Mouse (Mus musculus): Measurements from ENCODE around the gene 1700113H08Rik. TPM values are rescaled to one million over a fixed set of nuclear protein-coding genes. Genes with fewer than 3 reads are reported as not detected.

Gene 1700113H08Rik
- polyA plus RNA-seq, 1 experiment from 2014 or later = 0.37 TPM

DNA sequence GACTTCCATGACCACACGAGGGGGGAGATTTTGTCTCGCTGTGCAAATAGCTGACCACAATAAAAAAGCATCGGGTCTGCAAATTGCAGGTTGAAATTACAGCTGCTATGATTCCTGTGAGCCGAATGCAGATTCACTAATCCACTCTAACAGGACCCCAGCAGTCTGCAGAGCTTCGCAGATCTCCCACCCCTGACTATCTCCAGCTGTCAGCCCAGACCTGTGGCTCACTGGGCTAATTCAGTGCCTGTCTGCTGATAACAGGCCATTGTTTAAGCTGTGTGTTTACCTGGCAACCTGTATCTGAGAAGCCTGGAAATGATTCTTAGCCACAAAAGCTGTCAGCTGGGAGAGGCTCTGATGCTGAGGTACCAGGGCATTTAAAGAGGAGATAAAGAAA, 20.8 kb upstream of the 1700113H08Rik start:
- Histone ChIP-seq H3K36me3 (no peaks in the 10 kb centered on the region), H3K4me2 (no peak overlapping the region), H3K9ac (replicated peaks) (no peak overlapping the region), H3K4me3 (replicated peaks) (no peak overlapping the region), H3K4me1 (peaks cover 13% of the 10 kb centered on the region), H3K27me3 (replicated peaks) (no peaks in the 10 kb centered on the region), H3K9me3 (replicated peaks) (no peaks in the 10 kb centered on the region), H3K27ac (replicated peaks) (no peak overlapping the region)
- 26% methylated on average over 5 of the region's 5 CpGs for WGBS
- ATAC-seq (ENCODE audit: low FRiP score) = no peak

GRCm38 (mm10) chr10:87039340-87039739, 18.5 kb upstream of the 1700113H08Rik start:
- Histone ChIP-seq H3K9ac (replicated peaks) (no peak overlapping the region), H3K4me3 (replicated peaks) (no peak overlapping the region), H3K4me1 (peaks cover 13% of the 10 kb centered on the region), H3K4me2 (no peak overlapping the region), H3K27ac (replicated peaks) (no peak overlapping the region), H3K9me3 (replicated peaks) (no peaks in the 10 kb centered on the region), H3K27me3 (replicated peaks) (no peaks in the 10 kb centered on the region), H3K36me3 (no peaks in the 10 kb centered on the region)
- no peak for ATAC-seq (ENCODE audit: low FRiP score)
- 86% methylated on average over 6 of the region's 6 CpGs for WGBS

DNA sequence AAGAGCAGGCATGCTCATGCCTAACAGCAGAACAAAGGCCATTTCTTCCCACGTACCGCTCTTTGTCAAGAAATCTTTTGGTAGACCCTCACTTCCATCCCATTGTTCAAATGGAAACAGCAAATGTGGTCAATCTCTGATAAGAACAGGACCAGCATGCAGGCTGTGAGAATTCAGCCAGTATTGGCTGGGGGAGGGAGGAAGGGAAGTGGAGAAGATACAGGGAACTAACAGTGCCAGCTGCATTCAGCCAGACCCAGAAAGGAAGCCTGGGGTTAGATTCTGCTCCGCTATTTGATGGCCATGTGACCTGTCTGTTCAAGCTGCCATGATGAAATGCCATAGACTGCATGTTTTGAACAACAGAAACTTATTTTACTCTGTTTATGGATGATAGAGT, 18.0 kb upstream of the 1700113H08Rik start:
- Histone ChIP-seq H3K9ac (replicated peaks) (no peak overlapping the region), H3K4me1 (peaks cover 13% of the 10 kb centered on the region), H3K9me3 (replicated peaks) (no peaks in the 10 kb centered on the region), H3K27me3 (replicated peaks) (no peaks in the 10 kb centered on the region), H3K4me2 (no peak overlapping the region), H3K36me3 (no peaks in the 10 kb centered on the region), H3K27ac (replicated peaks) (no peak overlapping the region), H3K4me3 (replicated peaks) (no peak overlapping the region)
- 89% methylated on average over 3 of the region's 3 CpGs for WGBS
- no peak for ATAC-seq (ENCODE audit: low FRiP score)

- no peak overlapping the region for H3K9ac ChIP-seq (replicated peaks)
- no peak overlapping the region for H3K27ac ChIP-seq (replicated peaks)
- no peak overlapping the region for H3K4me2 ChIP-seq
- 49% methylated on average over 7 of the region's 7 CpGs for WGBS
- H3K4me3 ChIP-seq (replicated peaks) = no peak overlapping the region
- no peak for ATAC-seq (ENCODE audit: low FRiP score)
- H3K4me1 ChIP-seq = peaks cover 9% of the 10 kb centered on the region
- no peaks in the 10 kb centered on the region for H3K36me3 ChIP-seq
- no peaks in the 10 kb centered on the region for H3K27me3 ChIP-seq (replicated peaks)
- H3K9me3 ChIP-seq (replicated peaks) = no peaks in the 10 kb centered on the region
These were observed 16.6 kb upstream of the 1700113H08Rik start for GRCm38 (mm10) chr10:87041265-87041664.

DNA sequence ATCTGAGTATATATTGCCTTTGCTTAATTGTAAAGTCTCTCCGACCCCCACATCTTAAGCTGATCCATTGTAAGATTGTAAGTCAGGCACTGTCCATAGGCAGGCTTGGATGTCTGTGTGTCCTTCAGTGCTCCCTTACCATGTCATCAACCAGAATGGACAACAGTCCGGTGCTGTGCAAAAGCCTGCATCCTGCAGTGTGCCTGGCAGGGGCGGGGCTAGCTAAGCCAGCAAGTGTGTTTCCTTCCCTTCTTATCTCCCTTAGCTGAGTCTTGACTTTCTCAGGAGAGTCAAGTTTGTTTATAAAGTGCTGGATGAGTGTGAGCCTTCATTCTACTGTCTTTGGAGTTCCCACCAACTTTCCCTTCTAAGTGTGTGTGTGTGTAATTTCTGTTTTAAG, 12.6 kb upstream of the 1700113H08Rik start:
- 80% methylated on average over 3 of the region's 3 CpGs for WGBS

DNA sequence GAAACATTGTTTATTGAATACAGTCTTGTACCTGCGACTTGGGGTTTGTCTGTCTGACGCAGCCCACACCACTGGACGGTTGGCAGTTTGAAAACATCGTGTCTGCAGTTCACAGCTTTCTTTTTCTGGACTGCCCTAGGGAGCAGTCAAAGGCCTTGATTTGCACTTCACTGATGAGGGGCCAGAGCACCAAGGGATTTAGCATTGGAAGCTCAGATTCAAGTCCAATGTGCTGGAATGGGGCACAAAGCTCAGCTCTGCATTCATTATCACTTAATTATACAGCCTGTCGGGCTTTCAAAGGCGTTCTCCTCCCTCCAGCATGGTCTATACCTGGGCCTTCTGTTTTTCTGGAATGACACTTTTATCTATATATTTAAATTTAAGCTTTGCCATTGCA, 11.4 kb upstream of the 1700113H08Rik start:
- Histone ChIP-seq H3K4me3 (replicated peaks) (no peak overlapping the region), H3K9me3 (replicated peaks) (no peaks in the 10 kb centered on the region), H3K27me3 (replicated peaks) (no peaks in the 10 kb centered on the region), H3K27ac (replicated peaks) (no peak overlapping the region), H3K9ac (replicated peaks) (no peak overlapping the region), H3K4me1 (no peaks in the 10 kb centered on the region), H3K4me2 (no peak overlapping the region), H3K36me3 (no peaks in the 10 kb centered on the region)
- ATAC-seq (ENCODE audit: low FRiP score) = no peak
- WGBS = 11% methylated on average over 6 of the region's 6 CpGs

More for the DNA sequence above, 12.6 kb upstream of the 1700113H08Rik start:
- H3K9me3 ChIP-seq (replicated peaks) = no peaks in the 10 kb centered on the region
- no peak overlapping the region for H3K9ac ChIP-seq (replicated peaks)
- no peak for ATAC-seq (ENCODE audit: low FRiP score)
- H3K27me3 ChIP-seq (replicated peaks) = no peaks in the 10 kb centered on the region
- H3K36me3 ChIP-seq = no peaks in the 10 kb centered on the region
- H3K4me3 ChIP-seq (replicated peaks) = no peak overlapping the region
- no peaks in the 10 kb centered on the region for H3K4me1 ChIP-seq
- no peak overlapping the region for H3K27ac ChIP-seq (replicated peaks)
- no peak overlapping the region for H3K4me2 ChIP-seq

- Histone ChIP-seq H3K4me1 (no peaks in the 10 kb centered on the region), H3K27ac (replicated peaks) (no peak overlapping the region), H3K36me3 (no peaks in the 10 kb centered on the region), H3K9me3 (replicated peaks) (no peaks in the 10 kb centered on the region), H3K27me3 (replicated peaks) (no peaks in the 10 kb centered on the region), H3K9ac (replicated peaks) (no peak overlapping the region), H3K4me2 (no peak overlapping the region), H3K4me3 (replicated peaks) (no peak overlapping the region)
- ATAC-seq (ENCODE audit: low FRiP score) = no peak
- WGBS = 90% methylated on average over 10 of the region's 10 CpGs
These were observed 10.8 kb upstream of the 1700113H08Rik start for GRCm38 (mm10) chr10:87046931-87047468.

DNA sequence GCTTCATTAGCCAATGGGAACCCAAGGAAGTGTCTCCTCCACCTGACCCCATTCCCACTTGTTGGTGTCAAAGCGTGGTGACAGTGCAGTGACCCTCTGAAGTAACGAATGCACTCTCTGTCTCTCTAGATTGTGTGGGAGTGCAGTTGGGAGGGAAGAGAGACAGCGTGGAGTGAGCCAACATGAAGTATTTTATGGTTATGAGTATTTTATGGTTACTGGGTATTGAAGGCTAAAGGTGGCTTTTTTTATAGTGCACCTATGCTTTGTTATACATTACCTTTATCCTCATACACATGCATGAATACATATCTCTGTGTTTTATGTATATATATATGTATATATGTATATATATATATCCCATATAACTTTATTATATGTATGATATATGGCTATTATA, 8.7 kb upstream of the 1700113H08Rik start:
- H3K4me3 ChIP-seq (replicated peaks) = no peak overlapping the region

DNA sequence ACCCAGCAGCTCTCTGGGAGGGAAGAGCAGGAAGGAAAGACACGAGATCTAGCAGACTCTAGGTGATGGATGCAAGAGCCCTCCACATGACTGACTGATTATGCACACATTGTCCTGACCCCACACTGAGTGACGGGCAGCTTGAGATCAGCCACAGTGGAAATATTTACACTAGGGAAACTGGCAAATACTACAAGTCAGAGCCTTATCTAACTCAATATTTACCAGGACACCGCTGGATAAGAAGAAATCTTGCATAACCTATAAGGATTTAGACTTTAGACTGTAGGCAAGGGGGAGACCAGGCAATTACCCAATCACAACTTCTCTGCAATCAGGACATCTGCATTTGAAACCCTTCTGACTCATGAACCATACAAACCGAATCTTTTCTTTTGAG, 6.1 kb upstream of the 1700113H08Rik start:
- Histone ChIP-seq H3K9ac (replicated peaks) (no peak overlapping the region), H3K4me1 (no peaks in the 10 kb centered on the region), H3K27me3 (replicated peaks) (no peaks in the 10 kb centered on the region), H3K9me3 (replicated peaks) (no peaks in the 10 kb centered on the region), H3K36me3 (no peaks in the 10 kb centered on the region), H3K4me3 (replicated peaks) (no peak overlapping the region), H3K27ac (replicated peaks) (no peak overlapping the region), H3K4me2 (no peak overlapping the region)
- 75% methylated on average over 4 of the region's 4 CpGs for WGBS
- ATAC-seq (ENCODE audit: low FRiP score) = no peak

More for the DNA sequence above, 8.7 kb upstream of the 1700113H08Rik start:
- no peaks in the 10 kb centered on the region for H3K4me1 ChIP-seq
- H3K4me2 ChIP-seq = no peak overlapping the region
- H3K9ac ChIP-seq (replicated peaks) = no peak overlapping the region
- ATAC-seq (ENCODE audit: low FRiP score) = no peak
- 86% methylated on average over 3 of the region's 3 CpGs for WGBS
- no peaks in the 10 kb centered on the region for H3K36me3 ChIP-seq
- no peaks in the 10 kb centered on the region for H3K27me3 ChIP-seq (replicated peaks)
- no peaks in the 10 kb centered on the region for H3K9me3 ChIP-seq (replicated peaks)
- no peak overlapping the region for H3K27ac ChIP-seq (replicated peaks)

DNA sequence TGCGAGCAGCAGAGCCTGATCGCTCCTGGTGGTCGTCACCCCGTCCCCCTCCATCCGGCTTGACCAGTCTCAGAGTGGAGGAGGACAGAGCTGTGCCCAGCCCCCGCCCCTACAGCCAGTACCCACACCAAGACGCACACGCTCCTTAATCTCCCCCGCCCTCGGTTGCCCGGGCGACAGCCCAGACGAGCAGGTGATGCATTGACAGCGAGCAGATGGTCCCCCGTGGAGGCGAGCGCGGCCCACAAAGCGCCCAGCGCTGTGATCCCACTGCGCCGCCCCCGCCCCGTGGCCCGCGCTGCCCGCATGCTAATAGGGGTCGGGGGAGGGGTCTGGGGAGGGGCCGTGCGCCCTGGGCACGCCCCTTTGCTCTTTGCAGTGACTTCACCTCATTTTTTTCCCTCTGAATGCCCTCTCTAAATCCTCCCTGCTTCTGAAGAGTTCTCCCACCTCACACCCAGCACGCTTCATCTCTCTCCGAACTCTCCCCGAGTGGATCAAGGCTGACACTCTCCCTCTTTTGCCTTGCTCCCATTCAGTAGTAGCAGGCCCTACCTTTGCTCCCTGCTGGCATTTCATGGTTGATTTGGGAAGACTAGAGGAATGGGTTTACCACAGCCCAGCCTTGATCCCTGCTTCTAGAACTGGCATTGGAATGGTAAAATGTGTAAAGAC, 543 bp downstream of the 1700113H08Rik start:
- peak; percentile 94 for ATAC-seq (ENCODE audit: low FRiP score)
- Histone ChIP-seq H3K4me3 (replicated peaks) (peak overlapping the region; percentile 57), H3K4me2 (peak overlapping the region; percentile 91), H3K4me1 (peaks cover 17% of the 10 kb centered on the region), H3K9ac (replicated peaks) (peak overlapping the region; percentile 55), H3K27me3 (replicated peaks) (no peaks in the 10 kb centered on the region), H3K36me3 (no peaks in the 10 kb centered on the region), H3K9me3 (replicated peaks) (no peaks in the 10 kb centered on the region), H3K27ac (replicated peaks) (peak overlapping the region; percentile 72)
- WGBS = under 1% methylated on average over 27 of the region's 34 CpGs

- H3K36me3 ChIP-seq = no peaks in the 10 kb centered on the region
- no peak overlapping the region; the same call in 1 of the 2 replicates for H3K9ac ChIP-seq (replicated peaks)
- H3K4me2 ChIP-seq = peak overlapping the region; percentile 91
- no peaks in the 10 kb centered on the region for H3K27me3 ChIP-seq (replicated peaks)
- WGBS = 7% methylated on average over 9 of the region's 9 CpGs
- peaks cover 17% of the 10 kb centered on the region for H3K4me1 ChIP-seq
- peak overlapping the region; percentile 57 for H3K4me3 ChIP-seq (replicated peaks)
- H3K9me3 ChIP-seq (replicated peaks) = no peaks in the 10 kb centered on the region
- ATAC-seq (ENCODE audit: low FRiP score) = peak; percentile 54; the same call in 1 of the 2 replicates
- peak overlapping the region; percentile 72 for H3K27ac ChIP-seq (replicated peaks)
These were observed 1.1 kb downstream of the 1700113H08Rik start for GRCm38 (mm10) chr10:87058926-87059325.

DNA sequence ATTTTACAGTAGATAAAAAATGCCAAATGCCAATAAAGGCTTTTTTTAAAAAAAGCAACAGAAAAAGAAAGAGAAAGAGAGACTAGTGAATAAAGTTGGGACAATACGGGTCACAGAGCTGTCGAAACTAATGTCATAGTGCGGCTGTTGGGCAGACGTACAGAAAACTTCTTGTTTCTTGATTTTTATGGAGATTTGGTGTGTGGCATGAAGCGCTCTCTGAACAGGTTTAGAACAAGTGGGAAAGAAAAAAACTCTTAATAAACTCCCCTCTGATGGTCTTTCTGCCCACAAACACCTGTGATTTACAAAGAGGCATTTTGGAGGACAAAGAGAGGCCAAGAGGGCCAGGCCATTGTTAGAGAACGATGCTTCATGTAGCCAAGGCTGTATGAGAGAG, 1.6 kb downstream of the 1700113H08Rik start:
- Histone ChIP-seq H3K4me2 (no peak overlapping the region), H3K27me3 (replicated peaks) (no peaks in the 10 kb centered on the region), H3K9me3 (replicated peaks) (no peaks in the 10 kb centered on the region), H3K4me3 (replicated peaks) (no peak overlapping the region), H3K4me1 (peaks cover 17% of the 10 kb centered on the region), H3K9ac (replicated peaks) (no peak overlapping the region), H3K27ac (replicated peaks) (no peak overlapping the region), H3K36me3 (no peaks in the 10 kb centered on the region)
- 21% methylated on average over 6 of the region's 6 CpGs for WGBS
- ATAC-seq (ENCODE audit: low FRiP score) = no peak

Measured in neural tube, embryonic 15.5 days (tissue).